ENCODE assay signal across 8 mouse cellular contexts in genomic region chr10:67637339-67637738, GRCm38 (mm10).
A peak's percentile ranks its signal among the peaks of the same experiment; 100 is the strongest.
DNase-seq lines count a peak whose midpoint lies in the region; ATAC-seq lines count a peak whose summit lies in the region.

No protein-coding gene starts in this region.

- no peak overlapping the region for H3K27ac ChIP-seq in kidney, embryonic 15.5 days

- 29% methylated on average over 5 of the region's 5 CpGs for WGBS in kidney, embryonic 15.5 days

- 0 out of 2 replicates have a peak, but pooled peaks cover 3% of the 10 kb centered on the region for H3K27me3 ChIP-seq in kidney, embryonic 15.5 days

- no peaks in the 10 kb centered on the region for H3K36me3 ChIP-seq in kidney, embryonic 15.5 days

- DNase-seq in kidney, postnatal 14 days: no peak
- peak; percentile 43 for DNase-seq in thymus, postnatal 14 days
- no peak for DNase-seq in thymus, adult 18-20 months
- DNase-seq in left cerebral cortex, postnatal 10 days (ENCODE audit: extremely low spot score in 1 of 2, low spot score in 2 of 2): no peak
- no peak for DNase-seq in layer of hippocampus, postnatal 14 days (ENCODE audit: low spot score in 2 of 2)
- no peak for DNase-seq in adrenal gland, adult (ENCODE audit: inconsistent age in 2 of 2, low spot score in 1 of 2)

- peaks cover 17% of the 10 kb centered on the region for H3K4me1 ChIP-seq in kidney, embryonic 15.5 days

- peak overlapping the region; percentile 60; the same call in 1 of the 2 replicates for H3K4me2 ChIP-seq in kidney, embryonic 15.5 days

- no peak overlapping the region for H3K9ac ChIP-seq in kidney, embryonic 15.5 days

- no peak; the same call in 1 of the 2 replicates for ATAC-seq in kidney, embryonic 15.5 days (replicated peaks; ENCODE audit: low FRiP score)
- peak; percentile 33; the same call in 1 of the 2 replicates for ATAC-seq in granulocyte monocyte progenitor cell, adult 5-6 weeks (replicated peaks; ENCODE audit: poor library complexity, severe bottlenecking)

- no peaks in the 10 kb centered on the region for H3K9me3 ChIP-seq in kidney, embryonic 15.5 days (replicated peaks)

- intact Hi-C loops in left cerebral cortex, postnatal 10 days (cut with DNase I): no loop called here

- no peak overlapping the region for H3K4me3 ChIP-seq in kidney, embryonic 15.5 days (replicated peaks)
